Mouse (Mus musculus): ENCODE results near the gene Chrna10.

Gene Chrna10

GRCm38 (mm10) chr7:102082816-102083215, 33.8 kb downstream of the Chrna10 start, which contains the start of gene Trpc2:
TSS of gene Trpc2 (plus strand) at chr7:102083116.
- intact Hi-C loops (cut with DNase I) = no loop called here

- intact Hi-C loops (cut with DNase I) = no loop called here
Observed at GRCm38 (mm10) chr7:102081784-102082183, 34.8 kb downstream of the Chrna10 start.

- intact Hi-C loops (cut with DNase I) = no loop called here
Observed at GRCm38 (mm10) chr7:102080311-102080710, 36.3 kb downstream of the Chrna10 start.

- intact Hi-C loops (cut with DNase I) = loop anchor here (5.0 to 10.0 kb wide), 3 partner anchors 81 to 424 kb away; no protein-coding TSS in a partner anchor
Observed at GRCm38 (mm10) chr7:102078517-102078916, 38.1 kb downstream of the Chrna10 start.

GRCm38 (mm10) chr7:102076714-102077296, 39.8 kb downstream of the Chrna10 start:
- intact Hi-C loops (cut with DNase I) = loop anchor here (5.0 to 10.0 kb wide), 3 partner anchors 80 to 422 kb away; no protein-coding TSS in a partner anchor

DNA sequence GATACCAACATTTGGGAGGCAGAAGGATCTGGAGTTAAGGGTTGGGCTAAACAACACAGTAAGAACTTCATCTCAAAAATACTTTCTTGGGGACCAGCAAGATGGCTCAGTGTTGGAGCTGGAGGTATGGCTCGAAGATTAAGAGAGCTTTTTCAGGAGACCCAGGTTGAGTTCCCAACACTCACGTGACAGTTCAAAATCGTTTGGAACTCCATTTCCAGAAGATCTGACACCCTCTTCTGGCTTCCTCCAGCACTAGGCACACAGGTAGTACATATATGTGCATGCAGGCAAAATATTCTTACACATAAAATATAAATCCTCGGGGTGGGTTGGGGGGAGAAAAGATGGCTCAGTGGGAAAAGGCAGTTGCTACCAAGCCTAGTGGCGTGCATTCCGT, 50.3 kb downstream of the Chrna10 start:
- intact Hi-C loops (cut with DNase I) = no loop called here

GRCm38 (mm10) chr7:102065046-102065891, 51.4 kb downstream of the Chrna10 start, which contains the start of the genes Rnf121, Xndc1 and Xntrpc:
TSS of gene Rnf121 (minus strand) at chr7:102065469.
TSS of gene Xndc1 (plus strand) at chr7:102065511.
TSS of gene Xntrpc (plus strand) at chr7:102065713.
- intact Hi-C loops (cut with DNase I) = no loop called here

DNA sequence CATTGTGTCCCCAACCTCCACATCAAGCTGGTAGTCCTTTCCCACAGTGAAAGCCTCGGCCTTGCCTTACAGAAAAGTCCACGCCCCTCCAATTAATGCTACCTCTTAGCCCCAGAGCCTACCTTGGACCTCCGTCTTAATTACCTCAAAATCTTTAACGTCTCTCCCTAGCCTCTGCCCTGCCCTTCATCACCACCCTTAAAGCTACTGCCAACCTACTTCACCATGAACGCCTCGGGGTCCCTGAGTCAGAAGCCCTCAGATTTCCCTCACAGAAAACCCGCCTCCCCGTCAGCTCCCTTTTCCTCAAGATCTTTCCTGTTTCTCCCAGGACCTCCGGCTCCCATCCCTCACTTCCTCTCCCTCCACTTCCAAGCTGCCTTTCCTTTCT, 52.0 kb downstream of the Chrna10 start:
- intact Hi-C loops (cut with DNase I) = no loop called here

DNA sequence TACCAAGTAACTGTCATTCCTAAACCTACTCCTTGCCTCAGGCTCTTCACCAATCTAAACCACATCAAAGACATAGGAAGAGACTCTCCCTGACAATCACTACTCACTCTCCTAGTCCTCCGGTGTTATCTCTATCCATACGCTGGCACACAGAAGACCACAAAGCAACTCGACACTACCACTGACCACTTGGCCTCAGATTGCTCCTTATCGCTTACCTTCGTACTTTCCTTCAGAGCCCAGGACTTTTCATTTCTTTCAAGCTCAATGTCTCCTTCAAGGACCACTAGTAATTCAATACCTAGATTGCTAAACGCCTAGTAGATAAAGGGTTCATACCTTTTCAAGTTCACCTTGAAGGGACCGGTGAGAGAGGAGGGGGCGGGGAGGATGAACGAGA, 52.7 kb downstream of the Chrna10 start:
- intact Hi-C loops (cut with DNase I) = no loop called here

GRCm38 (mm10) chr7:102062203-102062602, 54.4 kb downstream of the Chrna10 start:
- intact Hi-C loops (cut with DNase I) = no loop called here

- intact Hi-C loops (cut with DNase I) = no loop called here
Observed at GRCm38 (mm10) chr7:102061353-102061752, 55.3 kb downstream of the Chrna10 start.
